Mouse (Mus musculus) lung, adult 2 months (tissue): ENCODE measurements around the gene Fkbp2.

ENCODE experiments used
- CTCF ChIP-seq: fragments of 200-500 bp; IDR thresholded peaks from 2 replicates; pipeline ENCODE4 v1.5.1; 2011; ENCODE audit warnings: mild to moderate bottlenecking, low read length, control low read depth; ENCODE audit not compliant: insufficient read depth
- POLR2A ChIP-seq: fragments of 200-500 bp; IDR thresholded peaks from 2 replicates; pipeline ENCODE4 v1.6.1; 2011; ENCODE audit warnings: low read depth, mild to moderate bottlenecking, control low read depth, low read length, borderline replicate concordance; ENCODE audit errors: extremely low read depth

GRCm38 (mm10) chr19:6942764-6943163 lies 37.5 kb downstream of the Fkbp2 start:
- TF ChIP-seq POLR2A, result no peak
- no peak for TF ChIP-seq CTCF
